Mouse (Mus musculus) CH12.LX (cell line): ENCODE results near the gene Hcls1. TPM values are rescaled to one million over a fixed set of nuclear protein-coding genes. Genes with fewer than 3 reads are reported as not detected.

Experiments
- DNase-seq: peaks from one replicate; pipeline ENCODE4 v3.0.0-alpha.2; 2013; ENCODE audit errors: extremely low read depth
- H3K27ac ChIP-seq: 2 replicates; pipeline ENCODE4 v1.5.1; 2012; ENCODE audit warnings: low read depth, mild to moderate bottlenecking, control low read depth, moderate library complexity; ENCODE audit not compliant: insufficient read depth
- H3K27me3 ChIP-seq: replicated peaks from 2 replicates; pipeline ENCODE3; 2012; ENCODE audit warnings: inconsistent platforms
- H3K36me3 ChIP-seq, 2 experiments: replicated peaks in 1 of 2; 2 replicates each; pipeline versions ENCODE3 to v1.6.1; 2012; ENCODE audit warnings: inconsistent platforms in 1 of 2, low read length in 1 of 2, mild to moderate bottlenecking in 1 of 2, mixed read lengths in 1 of 2, moderate library complexity in 1 of 2; ENCODE audit not compliant: control insufficient read depth in 1 of 2, insufficient read depth in 1 of 2
- H3K4me1 ChIP-seq, 2 experiments: 2 replicates each; pipeline ENCODE4 v1.6.1; 2012; ENCODE audit warnings: inconsistent platforms in 1 of 2, moderate library complexity in 1 of 2; ENCODE audit not compliant: insufficient read depth in 2 of 2, control insufficient read depth in 1 of 2
- H3K4me2 ChIP-seq: 2 replicates; pipeline ENCODE4 v1.6.1; 2012; ENCODE audit warnings: low read depth, mild to moderate bottlenecking, control low read depth; ENCODE audit not compliant: poor library complexity, insufficient read depth, severe bottlenecking
- H3K4me3 ChIP-seq, 3 experiments: fragments of 150-350 bp in 1 of 3; sonication (generic) in 1 of 3; replicated peaks in 1 of 3; 2 replicates each; pipeline versions ENCODE3 to v1.5.1; 2011 to 2012; ENCODE audit warnings: low read depth in 2 of 3, low read length in 2 of 3, mild to moderate bottlenecking in 2 of 3, moderate library complexity in 2 of 3, control low read depth in 1 of 3, improper control_type of control experiment in 1 of 3, inconsistent platforms in 1 of 3, mixed read lengths in 1 of 3; ENCODE audit not compliant: poor library complexity in 1 of 3
- H3K79me2 ChIP-seq: replicated peaks from 2 replicates; pipeline ENCODE4 v1.6.1; 2012; ENCODE audit warnings: mild to moderate bottlenecking, moderate library complexity; ENCODE audit not compliant: control insufficient read depth, poor library complexity, insufficient read depth, severe bottlenecking; ENCODE audit errors: extremely low read depth
- H3K9ac ChIP-seq: 2 replicates; pipeline ENCODE4 v1.6.1; 2012; ENCODE audit warnings: low read depth, mild to moderate bottlenecking, control low read depth, moderate library complexity; ENCODE audit not compliant: insufficient read depth
- H3K9me3 ChIP-seq: replicated peaks from 2 replicates; pipeline ENCODE3; 2012; ENCODE audit warnings: low read length, inconsistent platforms, mixed read lengths
- BHLHE40 ChIP-seq: IDR thresholded peaks from 2 replicates; pipeline ENCODE4 v1.6.1; 2011; ENCODE audit warnings: mild to moderate bottlenecking, low read depth, low read length, improper control_type of control experiment
- CHD1 ChIP-seq: IDR thresholded peaks from 2 replicates; pipeline ENCODE4 v1.6.1; 2012; ENCODE audit warnings: low read depth, low read length, improper control_type of control experiment, inconsistent platforms
- CTCF ChIP-seq, 2 experiments: IDR thresholded peaks in 1 of 2; conservative IDR thresholded peaks in 1 of 2; 2 replicates each; pipeline ENCODE4 v1.5.1; 2011 to 2012; ENCODE audit warnings: low read depth in 2 of 2, low read length in 2 of 2, improper control_type of control experiment in 1 of 2, inconsistent platforms in 1 of 2, mild to moderate bottlenecking in 1 of 2, moderate library complexity in 1 of 2
- E2F4 ChIP-seq: IDR thresholded peaks from 2 replicates; pipeline ENCODE4 v1.6.1; 2011; ENCODE audit warnings: low read depth, low read length, improper control_type of control experiment; ENCODE audit not compliant: insufficient replicate concordance
- ELF1 ChIP-seq: IDR thresholded peaks from 2 replicates; pipeline ENCODE4 v1.6.1; 2014; ENCODE audit warnings: low read depth, mild to moderate bottlenecking, inconsistent platforms, low read length, improper control_type of control experiment
- EP300 ChIP-seq: IDR thresholded peaks from 2 replicates; pipeline ENCODE4 v1.6.1; 2011; ENCODE audit warnings: low read length, improper control_type of control experiment
- ETS1 ChIP-seq: conservative IDR thresholded peaks from 2 replicates; pipeline ENCODE4 v1.6.1; 2012; ENCODE audit warnings: low read depth, mild to moderate bottlenecking, inconsistent platforms, low read length, improper control_type of control experiment, moderate library complexity
- GABPA ChIP-seq: IDR thresholded peaks from 2 replicates; pipeline ENCODE4 v1.6.1; 2012; ENCODE audit warnings: low read depth, low read length, improper control_type of control experiment, inconsistent platforms; ENCODE audit not compliant: insufficient replicate concordance
- HCFC1 ChIP-seq: IDR thresholded peaks from 2 replicates; pipeline ENCODE4 v1.6.1; 2012; ENCODE audit warnings: low read depth, mild to moderate bottlenecking, inconsistent platforms, low read length, improper control_type of control experiment
- IRF4 ChIP-seq: IDR thresholded peaks from 2 replicates; pipeline ENCODE4 v1.6.1; 2014; ENCODE audit warnings: low read depth, mild to moderate bottlenecking, inconsistent platforms, low read length, improper control_type of control experiment
- JUND ChIP-seq: conservative IDR thresholded peaks from 2 replicates; pipeline ENCODE4 v1.6.1; 2011; ENCODE audit warnings: low read depth, low read length, improper control_type of control experiment
- MAFK ChIP-seq: IDR thresholded peaks from 2 replicates; pipeline ENCODE4 v1.6.1; 2011; ENCODE audit warnings: low read length, improper control_type of control experiment; ENCODE audit not compliant: insufficient replicate concordance
- MAX ChIP-seq: IDR thresholded peaks from 2 replicates; pipeline ENCODE4 v1.6.1; 2011; ENCODE audit warnings: low read length, improper control_type of control experiment
- MAZ ChIP-seq: IDR thresholded peaks from 2 replicates; pipeline ENCODE4 v1.6.1; 2012; ENCODE audit warnings: low read depth, mild to moderate bottlenecking, inconsistent platforms, low read length, improper control_type of control experiment, moderate library complexity
- MEF2A ChIP-seq: IDR thresholded peaks from 2 replicates; pipeline ENCODE4 v1.6.1; 2014; ENCODE audit warnings: low read depth, mild to moderate bottlenecking, inconsistent platforms, low read length, improper control_type of control experiment, borderline replicate concordance
- MXI1 ChIP-seq: IDR thresholded peaks from 2 replicates; pipeline ENCODE4 v1.6.1; 2011; ENCODE audit warnings: mild to moderate bottlenecking, low read depth, low read length, improper control_type of control experiment
- MYC ChIP-seq: IDR thresholded peaks from 2 replicates; pipeline ENCODE4 v1.6.1; 2011; ENCODE audit warnings: low read depth, mild to moderate bottlenecking, improper control_type of control experiment, low read length
- NRF1 ChIP-seq: IDR thresholded peaks from 2 replicates; pipeline ENCODE4 v1.6.1; 2014; ENCODE audit warnings: low read depth, mild to moderate bottlenecking, inconsistent platforms, low read length, improper control_type of control experiment, moderate library complexity
- POLR2A ChIP-seq: IDR thresholded peaks from 2 replicates; pipeline ENCODE4 v1.6.1; 2011; ENCODE audit warnings: low read depth, mild to moderate bottlenecking, improper control_type of control experiment, low read length
- POLR2AphosphoS2 ChIP-seq: IDR thresholded peaks from 2 replicates; pipeline ENCODE4 v1.6.1; 2011; ENCODE audit warnings: low read depth, low read length, improper control_type of control experiment
- RAD21 ChIP-seq: IDR thresholded peaks from 2 replicates; pipeline ENCODE4 v1.6.1; 2011; ENCODE audit warnings: low read depth, mild to moderate bottlenecking, low read length, improper control_type of control experiment, moderate library complexity
- SIN3A ChIP-seq: IDR thresholded peaks from 2 replicates; pipeline ENCODE4 v1.6.1; 2012; ENCODE audit warnings: low read length, improper control_type of control experiment, inconsistent platforms
- TCF12 ChIP-seq: IDR thresholded peaks from 2 replicates; pipeline ENCODE4 v1.6.1; 2014; ENCODE audit warnings: low read depth, mild to moderate bottlenecking, inconsistent platforms, low read length, improper control_type of control experiment
- UBTF ChIP-seq: IDR thresholded peaks from 2 replicates; pipeline ENCODE4 v1.6.1; 2012; ENCODE audit warnings: low read depth, mild to moderate bottlenecking, inconsistent platforms, low read length, improper control_type of control experiment, moderate library complexity
- USF1 ChIP-seq: IDR thresholded peaks from 2 replicates; pipeline ENCODE4 v1.6.1; 2014; ENCODE audit warnings: low read depth, mild to moderate bottlenecking, inconsistent platforms, low read length, improper control_type of control experiment
- USF2 ChIP-seq: conservative IDR thresholded peaks from 2 replicates; pipeline ENCODE4 v1.6.1; 2011; ENCODE audit warnings: low read depth, low read length, improper control_type of control experiment
- ZKSCAN1 ChIP-seq: IDR thresholded peaks from 2 replicates; pipeline ENCODE4 v1.6.1; 2012; ENCODE audit warnings: low read depth, inconsistent platforms, low read length, improper control_type of control experiment, borderline replicate concordance
- ZMIZ1 ChIP-seq: IDR thresholded peaks from 2 replicates; pipeline ENCODE4 v1.6.1; 2012; ENCODE audit warnings: low read depth, mild to moderate bottlenecking, inconsistent platforms, low read length, improper control_type of control experiment
- ZNF384 ChIP-seq: IDR thresholded peaks from 2 replicates; pipeline ENCODE4 v1.6.1; 2012; ENCODE audit warnings: low read depth, low read length, improper control_type of control experiment, inconsistent platforms
- dilution Hi-C: fragments of 300-500 bp; cut with MboI; formaldehyde crosslinking; loops from 2 replicates; pipeline ENCODE4 v1.14.3; 2020; ENCODE audit warnings: low sequenced_read_pairs; ENCODE audit not compliant: extremely low pct_unique_long_range_greater_than_20kb, extremely low pct_ligation_motif_present
- in situ Hi-C: fragments of 300-500 bp; cut with MboI; formaldehyde crosslinking; loops from 3 replicates; pipeline ENCODE4 v1.14.3; 2019; ENCODE audit warnings: low sequenced_read_pairs, low pct_ligation_motif_present, low pct_unique_long_range_greater_than_20kb, mixed read lengths
- polyA plus RNA-seq: library from polyadenylated mRNA; unstranded; fragments of >175 nt; gene quantifications from 2 replicates; pipeline ENCODE4 v1.2.1, GENCODE M21; 2012; ENCODE audit warnings: low read depth; ENCODE audit not compliant: insufficient read length
- total RNA-seq, 2 experiments: library from RNA; depleted of rRNA; stranded (reverse); fragments of 300-350 nt in 1 of 2; fragments of >200 nt in 1 of 2; gene quantifications; 2 replicates each; pipeline ENCODE4 v1.2.3; 2012 to 2014

Gene Hcls1
- total and polyA plus RNA-seq, 3 experiments, result 222 to 537 (median 302) TPM

GRCm38 (mm10) chr16:37009262-37009661 is 74.5 kb downstream of the Hcls1 start:
- dilution Hi-C loops, result no loop called here

GRCm38 (mm10) chr16:37010370-37010769 is 75.6 kb downstream of the Hcls1 start:
- H3K9ac ChIP-seq, result peak overlapping the region; percentile 87
- DNase-seq, result peak; percentile 84
- no peaks in the 10 kb centered on the region for H3K27me3 ChIP-seq
- H3K79me2 ChIP-seq, result peaks cover 20% of the 10 kb centered on the region
- H3K36me3 ChIP-seq, result peaks cover 4 to 22% of the 10 kb centered on the region in 2 experiments
- H3K4me3 ChIP-seq, result no peak overlapping the region
- H3K4me2 ChIP-seq, result peak overlapping the region; percentile 22
- dilution Hi-C loops (no loop called here), in situ Hi-C loops (loop anchor here (5.0 kb wide), 1 partner anchor 283 kb away; no protein-coding TSS in a partner anchor)
- peaks cover 4 to 49% of the 10 kb centered on the region in 2 experiments; a peak in 3 of 4 replicates for H3K4me1 ChIP-seq
- H3K27ac ChIP-seq, result no peak overlapping the region
- H3K9me3 ChIP-seq, result no peaks in the 10 kb centered on the region
- TF ChIP-seq POLR2AphosphoS2 (no peak), IRF4 (peak; percentile 29; the same call in 1 of the 2 replicates), CTCF (conservative IDR thresholded peaks at IDR 0.05 in 1 of 2, IDR thresholded peaks at IDR 0.05 in 1 of 2; ENCODE audit: low read depth in 2 of 2, low read length in 2 of 2) (peak; percentile 31 to 93; a peak in 3 of 4 replicates), ZMIZ1 (no peak), USF2 (no peak), MXI1 (no peak), TCF12 (no peak), ZNF384 (no peak), ETS1 (no peak), CHD1 (no peak), MYC (peak; percentile 81; the same call in 1 of the 2 replicates), BHLHE40 (no peak), JUND (0 out of 2 replicates have a peak, but pooled peaks have one; percentile 42), POLR2A (no peak), RAD21 (no peak; the same call in none of the 2 replicates), MAX (no peak), SIN3A (no peak), MEF2A (no peak), E2F4 (no peak), UBTF (no peak), ELF1 (peak; percentile 58; the same call in 1 of the 2 replicates), HCFC1 (peak; percentile 56; the same call in 1 of the 2 replicates), GABPA (no peak), NRF1 (no peak), MAZ (no peak), ZKSCAN1 (no peak)

More at GRCm38 (mm10) chr16:37009262-37009661, 74.5 kb downstream of the Hcls1 start:
- H3K27ac ChIP-seq, result peak overlapping the region; percentile 1; the same call in 1 of the 2 replicates
- peak; percentile 75 for DNase-seq
- peaks cover 4 to 44% of the 10 kb centered on the region in 2 experiments; a peak in 3 of 4 replicates for H3K4me1 ChIP-seq
- peaks cover 0 to 12% of the 10 kb centered on the region in 2 experiments for H3K36me3 ChIP-seq
- no peak overlapping the region for H3K4me2 ChIP-seq
- TF ChIP-seq ZNF384 (no peak), ELF1 (no peak), ZMIZ1 (no peak), RAD21 (no peak), USF1 (peak; percentile 81), USF2 (peak; percentile 86), EP300 (peak; percentile 42), IRF4 (0 out of 2 replicates have a peak, but pooled peaks have one; percentile 27), BHLHE40 (peak; percentile 80), MEF2A (no peak), MAFK (no peak), MXI1 (no peak), SIN3A (peak; percentile 55; the same call in 1 of the 2 replicates), E2F4 (no peak), ETS1 (0 out of 2 replicates have a peak, but pooled peaks have one; percentile 48), TCF12 (no peak)
- no peaks in the 10 kb centered on the region for H3K27me3 ChIP-seq
- H3K4me3 ChIP-seq, result no peak overlapping the region
- in situ Hi-C loops, result no loop called here
- H3K9ac ChIP-seq, result peak overlapping the region; percentile 29; the same call in 1 of the 2 replicates
- H3K9me3 ChIP-seq, result no peaks in the 10 kb centered on the region
- H3K79me2 ChIP-seq, result peaks cover 20% of the 10 kb centered on the region
